Mouse (Mus musculus) cerebellum, adult 9-11 months (tissue): ENCODE results near the gene Rerg.
A peak's percentile ranks its signal among the peaks of the same experiment; 100 is the strongest.

Source experiments
- DNase-seq: peaks from one replicate; pipeline ENCODE4 v3.0.0; 2022

Rerg gene

DNA sequence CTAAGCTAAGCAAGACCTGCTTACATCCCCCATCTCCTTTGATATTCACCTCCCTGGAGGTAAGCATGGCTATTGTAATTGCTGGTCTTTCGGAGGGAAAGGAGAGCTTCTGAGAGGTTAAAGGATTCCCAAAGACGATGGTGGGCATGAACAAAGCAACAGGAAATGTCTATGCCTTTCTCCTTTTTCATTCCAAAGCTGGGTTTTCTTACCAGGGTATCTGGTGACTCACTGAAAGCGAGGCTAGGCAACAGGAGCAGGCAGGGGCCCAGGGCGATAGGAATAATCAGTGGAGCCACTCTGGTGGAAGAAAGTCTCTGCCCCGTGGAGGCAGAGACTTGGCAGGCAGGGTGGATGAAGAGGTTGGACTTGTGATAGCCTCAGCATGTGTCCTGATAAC, at the start of gene Rerg:
Gene Rerg, minus strand, starts transcription at position 272 of the 400 bp plus-strand sequence.
- DNase-seq, result no peak

DNA sequence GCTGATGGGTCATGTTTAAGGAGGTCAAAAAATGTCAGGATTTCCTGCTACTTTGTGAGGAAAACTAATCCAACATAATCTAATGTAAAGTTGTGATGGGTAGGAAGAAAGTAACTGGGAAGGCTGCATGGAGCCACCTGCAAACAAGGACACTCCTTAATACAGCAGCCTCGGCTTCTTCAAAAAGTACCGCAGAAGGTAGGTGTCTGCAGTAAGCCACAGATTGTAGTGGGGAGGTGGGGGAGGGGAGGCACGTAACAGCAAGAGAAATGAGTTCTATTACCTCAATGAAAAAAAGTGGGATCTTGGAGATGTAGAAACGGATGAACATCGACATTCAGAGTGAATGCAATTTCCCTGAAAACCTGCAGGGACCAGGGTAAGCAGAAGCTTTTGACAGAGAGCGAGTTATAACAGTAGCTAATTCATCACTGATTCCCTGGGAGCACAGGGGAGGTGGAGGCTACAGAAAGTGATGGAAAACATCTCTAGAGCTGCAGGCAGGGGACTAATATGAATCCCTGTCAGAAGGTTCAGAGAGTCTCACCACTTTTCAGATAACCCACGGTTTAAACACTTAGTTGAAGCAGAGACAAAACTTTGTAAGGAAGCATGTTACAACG, 47.7 kb upstream of the Rerg start:
- DNase-seq, result no peak

DNA sequence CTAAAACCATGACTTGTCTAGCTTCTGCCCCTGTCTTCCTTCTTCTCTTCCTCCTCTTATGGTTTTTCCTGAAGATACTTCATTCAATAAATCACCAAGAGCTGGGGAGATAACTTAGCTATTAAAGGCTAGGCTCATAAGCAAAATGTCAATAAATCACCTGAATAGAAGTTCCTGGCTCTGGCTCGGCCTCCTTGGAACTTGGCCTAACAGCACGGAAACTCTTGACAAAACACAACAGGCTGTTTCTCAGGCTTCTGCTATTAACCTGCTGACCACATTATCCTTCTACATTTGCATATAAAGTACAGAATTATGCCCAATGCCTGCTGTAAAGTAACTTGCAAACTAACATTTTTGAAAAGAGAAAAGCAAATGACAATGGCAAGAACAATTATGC, 41.1 kb upstream of the Rerg start:
- DNase-seq, result no peak

DNA sequence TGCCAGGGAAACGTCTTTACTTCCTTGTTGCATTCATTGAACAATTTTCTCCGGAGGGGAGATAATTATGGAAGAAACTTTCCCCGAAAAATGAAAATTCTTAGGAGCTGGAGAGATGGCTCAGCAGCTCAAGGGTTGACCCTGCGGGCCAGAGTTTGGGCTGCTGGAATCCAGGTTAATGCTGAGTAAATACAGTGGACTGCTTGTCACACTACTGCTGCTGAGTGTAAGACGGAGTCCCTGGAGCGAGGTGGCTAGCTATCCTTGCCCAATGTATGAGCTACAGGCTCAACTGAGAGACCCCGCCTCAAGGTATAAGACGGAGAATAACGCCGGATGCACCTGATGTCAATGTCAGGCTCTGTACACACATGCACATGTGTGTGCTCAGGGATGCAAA, 40.7 kb upstream of the Rerg start:
- no peak for DNase-seq

DNA sequence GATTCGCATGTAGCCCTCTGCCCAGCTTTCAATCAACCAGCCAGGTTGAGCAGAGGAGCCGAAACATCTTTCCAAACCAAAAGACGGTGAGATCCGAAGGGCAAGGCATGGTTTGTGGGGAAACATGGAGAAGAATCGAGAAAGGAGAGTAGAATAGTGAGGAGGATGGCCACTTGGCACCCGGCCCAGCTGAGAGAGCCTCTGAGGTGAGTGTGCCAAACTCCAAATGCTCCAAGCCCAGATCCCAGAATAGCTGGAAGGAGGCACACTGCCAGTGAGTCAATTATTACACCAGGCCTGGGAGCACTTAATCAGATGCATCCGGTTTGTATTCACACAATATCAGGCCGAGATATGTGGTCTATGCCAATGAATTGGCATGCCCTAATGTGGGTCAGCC, 39.7 kb upstream of the Rerg start:
- peak; percentile 59 for DNase-seq

DNA sequence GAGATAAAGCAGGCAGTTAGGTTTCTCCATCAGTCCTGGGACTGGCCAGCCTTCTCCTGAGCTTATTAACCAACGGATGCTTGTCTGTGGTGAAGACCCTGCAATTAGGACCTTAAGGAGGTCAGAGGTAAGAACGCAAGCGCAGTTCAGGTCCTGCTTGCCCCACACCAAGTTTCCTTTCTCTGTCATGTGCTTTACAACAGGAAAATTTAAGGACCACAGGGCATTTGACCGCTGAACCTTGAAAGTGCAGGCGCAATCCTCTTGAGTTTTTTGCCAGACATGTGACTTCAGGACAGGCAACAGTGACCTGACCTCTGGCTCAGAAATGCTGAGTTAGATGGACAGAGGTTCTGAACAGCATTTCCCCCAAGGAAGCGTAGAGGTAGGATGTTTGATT, 36.8 kb upstream of the Rerg start:
- no peak for DNase-seq

DNA sequence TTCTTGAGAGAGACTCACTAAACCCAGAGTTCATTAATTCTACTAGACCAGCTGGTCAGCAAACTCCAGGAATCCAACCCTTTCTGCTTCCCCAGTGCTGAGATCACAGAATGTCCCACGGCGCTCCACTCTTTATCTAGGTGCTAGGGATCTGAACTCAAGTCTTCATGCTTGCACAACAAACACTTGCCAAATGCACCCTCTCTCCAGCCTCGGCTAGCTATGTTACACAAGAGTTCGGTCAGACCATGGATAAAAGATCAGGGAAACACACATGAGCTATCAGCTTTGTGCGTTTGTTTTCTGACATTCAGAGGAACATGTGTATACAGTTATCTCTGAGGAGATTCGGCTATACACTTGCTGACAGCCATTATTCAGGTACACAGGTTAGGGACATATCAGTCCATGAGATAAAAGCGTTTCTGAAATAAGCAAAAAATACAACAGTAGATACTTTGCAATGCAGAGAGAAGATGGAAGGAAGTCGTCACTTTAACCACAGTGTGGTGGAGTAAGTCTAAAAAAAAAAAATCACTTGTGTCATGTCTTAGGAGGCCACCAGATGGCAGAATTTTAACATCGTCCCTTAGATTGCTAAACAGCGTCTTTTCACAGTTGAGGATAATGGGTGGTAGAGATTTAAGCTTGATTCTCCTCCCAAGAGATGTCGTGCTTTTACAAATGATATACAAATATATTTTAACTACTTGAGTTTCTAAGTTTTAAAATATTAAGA, 35.5 kb upstream of the Rerg start:
- no peak for DNase-seq

DNA sequence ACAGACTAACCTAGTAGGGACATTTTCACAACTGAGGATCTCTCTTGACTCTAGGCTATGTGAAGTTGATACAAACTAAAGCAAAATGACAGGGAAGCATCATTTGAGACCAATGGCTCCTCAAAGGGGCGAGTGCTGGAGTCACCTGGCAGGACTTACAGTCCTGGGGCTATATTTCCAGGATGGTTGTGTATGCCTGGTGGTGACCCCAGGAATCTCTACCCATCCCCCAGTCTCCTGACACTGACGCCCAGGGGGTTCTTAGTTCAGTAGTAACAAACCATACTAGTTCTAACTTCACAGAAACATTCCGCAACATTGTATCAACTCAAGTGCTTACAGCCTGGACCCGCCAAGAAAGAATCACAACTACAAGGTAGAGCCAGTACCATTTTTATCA, 32.4 kb upstream of the Rerg start:
- no peak for DNase-seq

DNA sequence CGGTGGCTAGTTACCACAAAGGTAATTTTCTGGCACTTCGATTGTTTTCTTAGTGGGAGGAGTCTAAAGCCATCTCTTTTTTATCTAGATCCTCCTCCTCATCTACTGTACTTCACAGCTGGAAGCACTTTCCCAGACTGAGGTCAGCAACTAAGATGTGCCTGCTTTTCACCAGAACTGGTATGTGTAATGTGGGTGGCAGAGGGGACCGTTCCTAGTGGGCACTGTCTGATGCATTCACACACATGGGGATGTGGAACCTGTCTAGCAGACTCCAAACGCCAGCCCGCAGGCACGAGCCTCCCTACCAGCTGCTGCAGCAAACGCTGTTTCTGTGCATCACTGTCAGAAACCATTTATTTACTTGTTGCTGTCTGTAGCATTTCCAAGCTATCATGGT, 31.3 kb upstream of the Rerg start:
- DNase-seq, result no peak

DNA sequence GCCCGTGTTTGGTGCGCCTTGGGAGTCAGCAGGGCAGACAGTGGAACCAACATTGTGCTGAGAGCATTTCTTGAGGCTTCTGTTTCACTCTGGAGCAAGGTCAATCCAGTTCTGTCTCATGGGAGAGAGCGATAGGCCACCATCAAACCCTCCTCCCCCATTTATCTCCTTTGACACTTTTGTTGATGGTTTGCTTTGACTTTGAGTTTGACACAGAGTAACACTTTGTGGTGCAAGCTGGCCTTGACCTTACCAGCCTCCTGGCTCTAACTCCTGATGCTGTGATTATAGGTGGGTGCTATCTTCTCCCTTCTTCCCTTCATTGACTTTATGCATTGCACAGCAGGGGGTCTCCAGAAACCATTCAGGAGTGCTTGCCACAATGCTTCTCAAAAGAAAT, 30.9 kb upstream of the Rerg start:
- no peak for DNase-seq

DNA sequence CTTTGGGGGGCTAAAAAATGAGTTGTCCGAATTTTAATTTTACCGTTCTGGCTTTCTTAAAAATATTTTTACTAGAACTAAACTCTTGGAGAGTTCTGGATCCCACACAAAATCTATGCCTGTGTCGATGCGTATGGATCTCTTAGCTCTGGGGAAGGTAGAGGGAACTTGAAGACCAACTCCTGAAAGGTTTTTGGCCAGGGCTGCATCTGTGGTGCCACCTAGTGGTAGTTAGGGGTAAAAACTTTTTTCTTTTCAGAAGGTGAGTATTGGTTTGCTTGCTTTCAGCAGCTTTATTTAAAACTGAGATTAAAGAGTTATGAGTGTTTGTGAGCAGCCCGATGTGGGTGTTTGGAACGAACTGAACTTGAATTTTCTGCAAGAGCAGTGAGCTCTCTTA, 21.8 kb upstream of the Rerg start:
- DNase-seq, result no peak

DNA sequence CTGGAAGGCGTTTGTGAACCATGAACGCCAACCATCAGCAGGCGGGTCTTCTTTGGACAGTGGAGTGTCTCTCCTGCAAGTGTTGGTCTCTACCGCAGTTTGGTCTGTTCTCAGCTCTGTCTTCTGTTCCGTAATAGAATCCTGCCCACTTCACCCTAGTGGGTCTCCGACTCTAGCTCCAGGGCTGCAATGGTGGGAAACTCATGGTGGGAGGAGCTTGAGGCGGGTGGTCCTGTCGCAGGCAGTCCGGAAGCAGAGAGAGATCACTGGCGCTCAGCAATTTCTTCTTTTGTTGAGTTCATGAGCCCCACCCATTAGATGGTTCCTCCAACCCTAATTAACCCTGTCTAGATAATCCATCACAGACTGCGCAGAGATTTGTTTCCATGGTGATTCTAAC, 20.7 kb upstream of the Rerg start:
- DNase-seq, result no peak

DNA sequence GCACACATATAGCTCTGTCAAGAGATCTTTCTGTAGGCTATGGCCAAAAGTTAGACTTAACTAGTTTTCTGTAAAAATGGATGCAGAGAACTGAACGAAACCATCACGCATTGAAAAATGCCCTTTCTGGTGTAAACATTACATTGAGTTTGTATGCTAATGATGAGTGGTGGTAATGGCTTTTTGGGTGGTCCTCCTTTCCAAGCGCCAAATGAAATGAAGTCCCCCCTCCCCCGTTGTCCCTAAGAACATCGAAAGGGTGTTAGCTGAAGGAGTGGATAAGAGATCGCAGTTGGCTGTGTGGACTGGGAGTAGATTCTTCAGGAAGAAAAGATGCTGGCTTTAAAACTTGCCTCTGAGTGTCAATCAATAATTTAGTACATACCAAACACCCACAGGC, 20.3 kb upstream of the Rerg start:
- no peak for DNase-seq

DNA sequence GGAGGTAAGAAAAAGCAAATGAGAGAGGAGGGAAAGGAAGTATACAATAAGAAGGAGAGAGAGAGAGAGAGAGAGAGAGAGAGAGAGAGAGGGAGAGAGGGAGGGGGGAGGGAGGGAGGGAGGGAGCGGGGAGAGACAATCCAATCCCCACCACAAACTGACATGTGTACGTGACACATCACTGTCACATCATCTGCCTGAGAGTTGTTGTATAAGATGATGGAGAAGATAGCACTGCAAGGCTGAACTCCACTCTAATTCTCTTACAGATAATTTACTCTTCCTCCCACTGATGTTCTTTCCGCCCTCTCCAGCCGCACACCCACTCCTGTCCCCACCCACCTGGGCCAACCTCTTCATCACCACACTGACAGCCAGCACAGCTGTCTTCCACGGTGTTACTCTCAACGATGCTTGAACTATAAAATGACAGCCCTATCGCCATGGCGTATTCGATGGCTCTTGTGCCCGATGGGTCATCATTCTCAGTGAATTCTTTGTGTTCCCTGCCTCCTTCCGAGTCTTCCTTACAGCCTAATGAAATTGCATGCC, 18.2 kb upstream of the Rerg start:
- DNase-seq, result no peak

DNA sequence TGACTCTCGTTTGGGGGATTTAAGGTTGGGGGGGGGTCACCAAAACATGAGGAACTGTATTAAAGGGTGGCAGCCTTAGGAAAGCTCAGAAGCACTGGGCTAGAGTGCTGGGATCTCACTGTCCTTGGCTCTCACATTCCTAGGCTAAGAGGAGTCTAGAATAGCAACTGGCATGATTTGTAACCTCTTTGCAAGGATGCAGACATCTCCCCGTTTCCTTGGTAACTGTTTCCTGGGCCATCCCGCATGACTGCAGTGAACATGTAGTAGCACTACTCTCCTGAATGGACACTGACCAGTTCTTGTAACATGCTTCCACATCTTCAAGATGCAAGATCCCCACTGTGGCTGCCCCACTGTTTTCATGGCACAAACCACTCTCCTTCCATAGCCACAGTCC, 17.1 kb upstream of the Rerg start:
- no peak for DNase-seq

DNA sequence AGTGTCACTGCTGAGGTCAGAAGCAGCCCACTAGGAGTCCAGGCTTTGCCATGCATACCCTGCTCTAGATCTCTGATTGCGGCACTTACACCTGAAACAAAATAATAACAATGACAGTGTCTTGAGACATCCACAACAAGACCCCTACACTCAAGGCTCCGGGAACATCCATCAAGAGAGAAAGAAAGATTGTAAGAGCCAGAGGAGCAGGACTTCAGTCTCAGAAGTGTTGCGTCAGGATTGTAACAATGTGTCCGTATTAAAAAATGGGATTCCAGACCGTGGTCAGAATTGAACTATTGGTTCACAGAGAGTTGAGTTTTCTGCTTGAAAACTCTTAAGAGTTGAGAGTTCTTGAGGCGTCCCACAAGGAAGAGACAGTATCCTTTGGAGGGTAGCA, 10.3 kb upstream of the Rerg start:
- DNase-seq, result no peak

DNA sequence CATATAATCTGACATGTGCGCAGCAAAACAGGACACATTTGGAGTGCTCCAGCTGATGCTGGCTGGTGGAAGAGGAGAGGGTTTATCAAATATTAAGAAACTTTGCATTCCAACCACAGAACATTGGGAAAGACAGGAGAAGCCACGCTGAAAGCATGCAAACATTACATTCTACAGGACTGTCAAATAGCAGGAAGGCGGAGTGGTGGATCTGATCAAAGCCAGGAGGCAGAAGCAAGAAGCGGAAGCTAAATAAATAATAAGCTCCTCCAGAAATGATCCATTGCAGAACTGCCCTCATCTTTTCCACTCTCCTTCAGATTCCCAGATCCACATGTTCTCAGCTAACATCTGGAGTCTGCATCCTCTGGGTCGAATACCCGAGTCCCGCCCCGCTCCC, 9.8 kb upstream of the Rerg start:
- DNase-seq, result no peak

DNA sequence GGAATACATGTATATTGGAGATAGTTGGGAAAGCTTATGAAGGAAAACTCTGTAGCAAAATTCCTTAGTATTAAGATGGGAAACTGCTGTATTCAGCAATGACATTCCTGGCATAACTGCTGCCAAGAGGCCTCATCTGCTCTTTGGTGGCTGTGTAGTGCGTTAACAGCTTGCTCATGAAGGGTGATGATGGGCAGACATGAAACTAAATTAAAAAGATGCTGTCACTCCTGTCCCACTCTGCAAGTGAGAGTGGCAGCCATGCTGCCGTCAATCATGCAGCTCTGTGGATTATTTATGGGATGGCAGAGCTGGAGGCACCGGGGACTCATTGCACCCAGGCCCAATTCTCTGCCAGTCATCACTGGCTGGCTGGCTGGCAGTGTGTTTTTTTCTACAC, 8.7 kb upstream of the Rerg start:
- no peak for DNase-seq

DNA sequence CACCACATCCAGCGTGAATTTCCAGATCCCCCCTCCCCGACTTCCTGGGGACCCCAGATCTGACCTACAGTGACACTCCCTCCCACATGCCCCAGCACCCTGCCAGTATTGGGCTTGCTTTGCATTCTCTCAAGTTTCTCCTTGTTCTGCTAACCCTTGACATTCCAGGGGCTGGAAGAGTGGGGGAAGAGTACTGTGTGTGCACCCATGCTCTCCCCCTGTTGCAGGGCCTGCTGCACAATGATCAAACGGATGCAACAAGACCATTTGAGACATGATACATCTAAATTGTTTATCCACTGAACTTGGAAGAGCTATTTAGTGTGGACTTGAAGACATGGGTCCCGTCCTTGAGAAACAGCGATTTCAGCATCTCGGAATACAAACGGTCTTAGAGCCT, 349 bp upstream of the Rerg start:
- no peak for DNase-seq

DNA sequence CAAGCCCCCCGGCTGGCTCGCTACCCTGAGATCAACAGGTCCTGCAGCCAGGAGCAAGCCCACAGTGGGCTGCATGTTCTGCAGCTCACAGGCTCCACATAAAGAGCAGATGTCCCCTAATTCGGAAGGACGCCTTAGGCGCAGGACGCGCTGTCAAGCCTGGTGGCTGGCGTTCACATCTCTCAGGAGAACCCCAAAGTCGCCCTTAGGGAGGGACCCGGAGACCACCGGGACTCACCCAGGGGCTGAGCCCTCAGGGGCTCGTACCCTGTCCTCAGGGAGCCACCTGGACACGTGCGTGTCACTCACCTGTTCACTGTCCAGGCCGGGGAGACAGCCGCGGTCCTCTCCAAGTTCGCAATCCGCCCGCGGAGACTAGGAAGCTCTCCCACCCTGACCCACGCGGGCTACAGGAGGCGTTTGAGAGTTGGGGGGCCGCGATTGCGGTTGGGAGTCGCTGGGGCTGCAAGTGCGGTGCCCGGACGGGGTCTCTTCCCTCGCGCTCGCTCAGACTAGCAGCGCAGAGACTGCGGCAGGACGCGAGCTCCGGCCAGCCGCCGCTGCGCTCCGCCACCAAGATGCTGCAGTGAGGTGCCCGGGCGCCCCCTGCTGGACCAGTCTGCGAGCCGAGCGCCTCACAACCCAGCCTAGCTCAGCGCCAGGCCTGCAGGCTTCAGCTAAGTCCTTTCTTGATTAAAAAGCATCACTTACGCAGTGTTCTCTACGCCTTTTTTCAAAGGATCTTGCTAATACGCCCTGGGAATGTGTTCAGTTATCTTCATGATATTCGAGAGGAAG, 927 bp downstream of the Rerg start:
- peak; percentile 58 for DNase-seq

DNA sequence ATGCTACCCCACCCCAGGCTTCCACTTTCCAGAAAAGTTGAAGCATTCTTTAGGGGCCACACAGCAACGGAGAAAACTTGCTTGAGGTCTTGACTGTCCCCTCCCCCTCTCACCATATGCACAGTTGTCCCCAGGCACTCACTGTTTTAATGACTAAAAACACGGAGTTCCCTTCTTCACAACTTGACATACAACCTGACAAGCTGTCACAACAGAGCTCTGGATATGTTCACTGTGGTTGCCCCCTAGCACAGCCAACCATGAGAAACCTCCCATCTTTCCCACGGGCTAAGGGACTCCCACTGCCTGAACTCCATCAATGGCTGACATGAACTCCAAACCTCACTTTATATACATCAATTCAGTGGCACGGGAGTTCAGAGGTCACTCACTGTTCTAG, 3.5 kb downstream of the Rerg start:
- DNase-seq, result no peak

DNA sequence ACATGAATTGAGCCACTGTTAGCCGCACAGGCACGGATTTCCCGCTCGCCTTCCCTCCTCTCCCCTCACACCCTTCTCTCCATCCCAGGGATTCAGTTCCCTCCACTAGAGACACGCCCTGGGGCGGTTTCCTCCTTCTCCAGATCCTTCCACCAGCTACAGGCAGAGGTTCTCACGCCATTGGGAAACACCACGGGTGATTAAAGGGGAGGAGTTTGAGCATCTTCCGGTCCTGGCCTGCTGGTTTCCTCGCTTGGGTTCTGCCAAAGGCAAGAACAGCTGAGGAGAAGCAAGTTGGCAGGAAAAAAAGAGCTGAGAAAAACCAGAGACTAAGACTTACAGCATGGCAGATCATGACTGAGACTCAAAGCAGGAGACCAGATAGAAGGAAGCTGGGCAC, 6.7 kb downstream of the Rerg start:
- DNase-seq, result no peak

DNA sequence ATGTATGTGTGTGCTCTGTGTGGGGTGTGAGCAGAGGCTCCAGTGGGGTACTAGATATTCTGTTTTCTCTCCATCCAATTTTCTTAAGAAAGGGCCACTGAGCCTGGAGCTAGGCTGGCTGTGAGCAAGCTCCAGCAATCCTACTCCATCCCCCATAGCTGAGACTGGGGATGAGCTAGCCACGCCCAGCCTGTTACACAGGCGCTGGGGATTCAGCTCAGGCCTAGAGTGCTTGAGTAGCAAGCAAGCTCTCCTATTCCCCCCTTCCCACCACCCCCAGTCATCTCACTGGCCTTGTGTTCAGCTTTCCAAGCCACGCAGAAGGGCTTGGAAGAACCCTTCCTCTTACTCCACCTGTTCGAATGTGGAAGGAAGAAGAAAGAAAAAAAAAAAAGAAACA, 7.2 kb downstream of the Rerg start:
- DNase-seq, result no peak

DNA sequence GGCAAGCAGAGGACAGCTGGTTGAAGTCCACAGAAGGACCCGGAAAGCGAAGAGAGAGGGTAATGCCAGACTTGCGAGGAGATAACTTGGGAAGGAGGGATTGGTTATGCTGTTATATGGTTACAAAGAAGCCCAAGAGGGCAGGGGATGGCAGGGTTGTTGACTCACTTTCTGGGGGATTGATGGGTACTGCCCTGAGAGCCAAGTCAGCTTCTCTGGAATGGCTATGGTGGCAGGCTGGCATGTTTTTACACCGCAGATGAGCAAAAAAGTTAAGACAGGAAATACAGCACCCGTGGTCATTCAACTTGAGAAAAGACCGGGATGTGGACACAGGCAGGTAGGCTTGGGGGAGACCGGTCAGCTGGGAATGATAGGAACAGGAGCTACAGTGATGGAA, 7.8 kb downstream of the Rerg start:
- no peak for DNase-seq
